ENCODE assay signal across 8 mouse cellular contexts in genomic region chr13:31658963-31659362, GRCm38 (mm10). TPM values are rescaled to one million over a fixed set of nuclear protein-coding genes. Genes with fewer than 3 reads are reported as not detected.
A peak's percentile ranks its signal among the peaks of the same experiment; 100 is the strongest.
DNase-seq lines count a peak whose midpoint lies in the region; ATAC-seq and TF ChIP-seq lines count a peak whose summit lies in the region.

No protein-coding gene starts in this region.

- no peak overlapping the region for H3K4me2 ChIP-seq in forebrain, embryonic 16.5 days (ENCODE audit: low read length)

- peak; percentile 63; the same call in 1 of the 2 replicates for TF ChIP-seq CTCF in brain, embryonic 14.5 days (IDR thresholded peaks at IDR 0.05; ENCODE audit: borderline replicate concordance, extremely low read depth, insufficient read depth, insufficient read length)

- H3K4me3 ChIP-seq in forebrain, embryonic 16.5 days (replicated peaks; ENCODE audit: low read length), result no peak overlapping the region

- TF ChIP-seq POLR2A in brain, embryonic 14.5 days (IDR thresholded peaks at IDR 0.05; ENCODE audit: borderline replicate concordance, extremely low read depth, insufficient read depth, insufficient read length, poor library complexity, severe bottlenecking), result no peak

- no peak overlapping the region for H3K27ac ChIP-seq in forebrain, embryonic 16.5 days (ENCODE audit: low read length)

- 7% methylated on average over 3 of the region's 3 CpGs for WGBS in forebrain, embryonic 16.5 days

- no peaks in the 10 kb centered on the region for H3K36me3 ChIP-seq in forebrain, embryonic 16.5 days (ENCODE audit: control insufficient read depth, insufficient read depth)

- H3K4me1 ChIP-seq in forebrain, embryonic 16.5 days (replicated peaks; ENCODE audit: control insufficient read depth, insufficient read depth, low read length), result no peaks in the 10 kb centered on the region

- ATAC-seq in forebrain, embryonic 16.5 days, result peak; percentile 47; the same call in 1 of the 2 replicates
- ATAC-seq in inflammation-experienced regulatory T-cells, adult 6 months, result no peak

- H3K27me3 ChIP-seq in forebrain, embryonic 16.5 days (replicated peaks; ENCODE audit: control insufficient read depth, insufficient read depth, low read length), result no peaks in the 10 kb centered on the region; the same call in 1 of the 2 replicates

- no peak overlapping the region for H3K9ac ChIP-seq in forebrain, embryonic 16.5 days (replicated peaks; ENCODE audit: low read depth, low read length)

- H3K9me3 ChIP-seq in forebrain, embryonic 16.5 days (ENCODE audit: control insufficient read depth, low read length), result no peaks in the 10 kb centered on the region

- DNase-seq in spleen, postnatal 10 days (ENCODE audit: low spot score in 2 of 2), result peak; percentile 12 to 46
- DNase-seq in spleen, postnatal 36 days (ENCODE audit: low spot score in 2 of 2), result no peak
- DNase-seq in brain, embryonic 14.5 days (ENCODE audit: low read depth), result peak; percentile 84
- DNase-seq in kidney, postnatal 36 days, result peak; percentile 39 to 71
- peak; percentile 15 to 40 for DNase-seq in lung, adult 18-20 months
- DNase-seq in right cerebral cortex, adult 18-20 months, result peak; percentile 68

RNA-seq across cellular contexts. Expression of gene Foxf2, which starts 33.3 kb away (rescaled TPM):
- 10.9 and 12.5 TPM in 2 replicates for polyA plus RNA-seq in brain, embryonic 14.5 days (2012; rRNA removed)
- polyA plus RNA-seq in forebrain, embryonic 16.5 days (2015; fragmentation: Nextera tagmentation; extraction: Ambion mirVana), result 4.3 and 5.0 TPM in 2 replicates
- polyA plus RNA-seq in inflammation-experienced regulatory T-cells, adult 6 months (2017; shearing (Covaris generic)), result not detected

Comparison
In these comparisons a context has a peak if more than half of its experiments do, and no peak if none do; other contexts are left out.
1. DNase-seq: peak in spleen, postnatal 10 days (2 of 2), brain, embryonic 14.5 days (single experiment), kidney, postnatal 36 days (2 of 2), lung, adult 18-20 months (2 of 2) and right cerebral cortex, adult 18-20 months (single experiment); none in spleen, postnatal 36 days (0 of 2).